Mouse (Mus musculus): ENCODE measurements around the gene Tcp11l2.

Tcp11l2 gene

GRCm38 (mm10) chr10:84598172-84598571 lies 21.7 kb downstream of the Tcp11l2 start:
- DNase-seq (ENCODE audit: inconsistent age in 2 of 2, low spot score in 1 of 2) = no peak

- peak; percentile 77 to 91 for DNase-seq (ENCODE audit: inconsistent age in 2 of 2, low spot score in 1 of 2)
These were observed 23.7 kb downstream of the Tcp11l2 start for GRCm38 (mm10) chr10:84600136-84600535.

- no peak for DNase-seq (ENCODE audit: inconsistent age in 2 of 2, low spot score in 1 of 2)
These were observed 27.9 kb downstream of the Tcp11l2 start for GRCm38 (mm10) chr10:84604335-84604734.

- peak in 1 of 2 experiments; percentile 71 for DNase-seq (ENCODE audit: inconsistent age in 2 of 2, low spot score in 1 of 2)
These were observed 31.9 kb downstream of the Tcp11l2 start for GRCm38 (mm10) chr10:84608361-84608760.

- DNase-seq (ENCODE audit: inconsistent age in 2 of 2, low spot score in 1 of 2) = peak in 1 of 2 experiments; percentile 28
These were observed 33.9 kb downstream of the Tcp11l2 start for GRCm38 (mm10) chr10:84610324-84610723.

GRCm38 (mm10) chr10:84610783-84611182 lies 34.4 kb downstream of the Tcp11l2 start:
- peak in 1 of 2 experiments; percentile 31 for DNase-seq (ENCODE audit: inconsistent age in 2 of 2, low spot score in 1 of 2)

GRCm38 (mm10) chr10:84611664-84612063 lies 35.2 kb downstream of the Tcp11l2 start:
- DNase-seq (ENCODE audit: inconsistent age in 2 of 2, low spot score in 1 of 2) = no peak

- DNase-seq (ENCODE audit: inconsistent age in 2 of 2, low spot score in 1 of 2) = peak; percentile 77 to 88
These were observed 35.9 kb downstream of the Tcp11l2 start for GRCm38 (mm10) chr10:84612281-84612680.

- DNase-seq (ENCODE audit: inconsistent age in 2 of 2, low spot score in 1 of 2) = peak; percentile 58 to 75
These were observed 36.9 kb downstream of the Tcp11l2 start for GRCm38 (mm10) chr10:84613366-84613765.

GRCm38 (mm10) chr10:84615076-84615475 lies 38.6 kb downstream of the Tcp11l2 start:
- peak in 1 of 2 experiments; percentile 38 for DNase-seq (ENCODE audit: inconsistent age in 2 of 2, low spot score in 1 of 2)

- peak; percentile 96 to 99 for DNase-seq (ENCODE audit: inconsistent age in 2 of 2, low spot score in 1 of 2)
These were observed 45.7 kb downstream of the Tcp11l2 start, which contains the start of gene Polr3b for GRCm38 (mm10) chr10:84621826-84622790. TSS of gene Polr3b (plus strand) at chr10:84622292.

GRCm38 (mm10) chr10:84631182-84631581 lies 54.8 kb downstream of the Tcp11l2 start:
- peak in 1 of 2 experiments; percentile 69 for DNase-seq (ENCODE audit: inconsistent age in 2 of 2, low spot score in 1 of 2)

GRCm38 (mm10) chr10:84632005-84632404 lies 55.6 kb downstream of the Tcp11l2 start:
- DNase-seq (ENCODE audit: inconsistent age in 2 of 2, low spot score in 1 of 2) = no peak

GRCm38 (mm10) chr10:84636656-84637055 lies 60.2 kb downstream of the Tcp11l2 start:
- no peak for DNase-seq (ENCODE audit: inconsistent age in 2 of 2, low spot score in 1 of 2)

GRCm38 (mm10) chr10:84638382-84638781 lies 62.0 kb downstream of the Tcp11l2 start:
- no peak for DNase-seq (ENCODE audit: inconsistent age in 2 of 2, low spot score in 1 of 2)

- no peak for DNase-seq (ENCODE audit: inconsistent age in 2 of 2, low spot score in 1 of 2)
These were observed 63.3 kb downstream of the Tcp11l2 start for GRCm38 (mm10) chr10:84639525-84640287.

- no peak for DNase-seq (ENCODE audit: inconsistent age in 2 of 2, low spot score in 1 of 2)
These were observed 64.4 kb downstream of the Tcp11l2 start for GRCm38 (mm10) chr10:84640861-84641260.

GRCm38 (mm10) chr10:84641576-84641975 lies 65.2 kb downstream of the Tcp11l2 start:
- DNase-seq (ENCODE audit: inconsistent age in 2 of 2, low spot score in 1 of 2) = no peak

- DNase-seq (ENCODE audit: inconsistent age in 2 of 2, low spot score in 1 of 2) = no peak
These were observed 69.5 kb downstream of the Tcp11l2 start for GRCm38 (mm10) chr10:84645940-84646339.

- DNase-seq (ENCODE audit: inconsistent age in 2 of 2, low spot score in 1 of 2) = no peak
These were observed 70.2 kb downstream of the Tcp11l2 start for GRCm38 (mm10) chr10:84646506-84647102.

GRCm38 (mm10) chr10:84647264-84647663 lies 70.8 kb downstream of the Tcp11l2 start:
- no peak for DNase-seq (ENCODE audit: inconsistent age in 2 of 2, low spot score in 1 of 2)

Measured in adrenal gland, adult (tissue).